Mouse (Mus musculus) ES-Bruce4 (cell line): ENCODE results near the gene Cmip.

Experiments
- CTCF ChIP-seq: IDR thresholded peaks from one replicate; pipeline ENCODE4 v1.8.1; 2011; ENCODE audit warnings: low read depth, low read length
- POLR2A ChIP-seq: IDR thresholded peaks from one replicate; pipeline ENCODE4 v1.8.1; 2011; ENCODE audit warnings: low read length; ENCODE audit not compliant: insufficient read depth

- TF ChIP-seq POLR2A: no peak
- TF ChIP-seq CTCF: no peak
These were observed 21.4 kb downstream of the Cmip start for GRCm38 (mm10) chr8:117278234-117278633.
